Mouse (Mus musculus): Measurements from ENCODE around the gene Rnf135. TPM values are rescaled to one million over a fixed set of nuclear protein-coding genes. Genes with fewer than 3 reads are reported as not detected.

The Rnf135 gene
- polyA plus RNA-seq, 1 experiment from 2014 or later, result 4.3 TPM

DNA sequence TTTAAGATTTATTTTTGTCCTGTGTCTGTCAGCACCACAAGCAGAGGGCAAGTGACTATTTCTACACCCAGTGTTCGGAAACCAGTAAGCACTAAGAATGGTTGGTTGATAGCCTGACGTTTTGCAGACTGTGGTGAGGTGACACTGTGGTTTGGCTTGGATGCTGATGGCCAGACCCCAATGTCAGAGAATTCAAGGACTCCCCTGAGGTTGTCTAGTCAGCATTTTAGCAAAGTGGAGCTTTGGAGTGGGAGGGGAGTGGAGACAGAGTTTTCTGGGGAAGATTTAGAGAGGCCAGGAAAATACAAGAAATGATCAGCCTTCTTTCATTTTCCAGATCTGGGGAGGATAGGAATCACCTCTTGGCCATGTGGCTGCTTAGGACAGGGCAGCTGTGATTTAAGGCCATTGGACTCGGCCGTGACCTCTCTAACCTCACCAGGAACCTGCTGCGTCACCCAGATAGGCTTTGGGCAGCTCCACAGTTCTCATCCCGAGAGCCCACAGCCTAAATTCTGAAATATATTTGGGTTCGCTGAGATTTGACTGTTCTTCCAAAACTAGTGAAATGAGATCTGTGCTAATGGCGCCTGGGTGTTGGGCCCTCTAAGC, 34.1 kb upstream of the Rnf135 start:
- Histone ChIP-seq H3K9ac (no peak overlapping the region), H3K4me1 (replicated peaks) (peaks cover 34% of the 10 kb centered on the region), H3K27me3 (peaks cover 14% of the 10 kb centered on the region), H3K4me3 (replicated peaks) (no peak overlapping the region), H3K27ac (no peak overlapping the region), H3K36me3 (no peaks in the 10 kb centered on the region), H3K9me3 (replicated peaks) (no peaks in the 10 kb centered on the region), H3K4me2 (no peak overlapping the region)
- ATAC-seq (ENCODE audit: low read depth), result no peak
- DNase-seq, result no peak
- 68% methylated on average over 8 of the region's 8 CpGs for WGBS (ENCODE audit: insufficient replicate concordance)

DNA sequence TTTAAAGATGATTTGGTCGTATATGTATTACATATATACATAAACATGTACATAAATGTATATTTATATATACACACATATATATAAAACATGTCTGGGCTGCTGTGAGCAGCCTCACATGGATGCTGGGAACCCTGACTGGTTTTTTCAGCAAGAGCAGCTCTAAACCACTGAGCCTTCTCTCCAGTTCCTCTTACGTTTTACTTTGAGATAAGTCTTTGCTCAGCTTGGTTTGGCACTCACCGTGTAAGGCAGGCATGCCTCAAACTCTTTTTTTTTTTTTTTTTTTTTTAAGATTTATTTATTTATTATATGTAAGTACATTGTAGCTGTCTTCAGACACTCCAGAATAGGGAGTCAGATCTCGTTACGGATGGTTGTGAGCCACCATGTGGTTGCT, 33.1 kb upstream of the Rnf135 start:
- Histone ChIP-seq H3K27ac (no peak overlapping the region), H3K9ac (no peak overlapping the region), H3K4me3 (replicated peaks) (no peak overlapping the region), H3K4me1 (replicated peaks) (peaks cover 30% of the 10 kb centered on the region), H3K27me3 (peaks cover 25% of the 10 kb centered on the region), H3K36me3 (no peaks in the 10 kb centered on the region), H3K4me2 (no peak overlapping the region), H3K9me3 (replicated peaks) (no peaks in the 10 kb centered on the region)
- 32% methylated on average over 5 of the region's 5 CpGs for WGBS (ENCODE audit: insufficient replicate concordance)
- ATAC-seq (ENCODE audit: low read depth) (no peak), DNase-seq (no peak)

DNA sequence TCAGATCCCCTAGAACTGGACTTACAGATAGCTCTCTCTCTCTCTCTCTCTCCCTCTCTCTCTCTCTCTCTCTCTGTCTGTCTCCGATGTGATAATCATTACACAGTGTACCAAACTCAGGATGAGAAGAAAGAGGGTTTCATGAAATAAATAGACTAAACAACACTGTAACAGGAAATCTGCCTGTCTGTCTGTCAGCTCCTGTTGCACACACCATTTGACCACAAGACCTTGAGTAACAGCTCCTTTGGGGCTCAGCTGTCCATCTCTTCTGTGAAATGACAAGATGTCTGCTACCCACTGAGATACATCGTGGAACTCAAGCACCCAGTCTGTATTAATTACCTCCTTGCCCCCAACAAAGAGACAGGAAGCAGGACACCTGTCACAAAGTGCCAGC, 32.1 kb upstream of the Rnf135 start:
- no peaks in the 10 kb centered on the region for H3K9me3 ChIP-seq (replicated peaks)
- ATAC-seq (ENCODE audit: low read depth) (no peak), DNase-seq (no peak)
- no peak overlapping the region for H3K9ac ChIP-seq
- H3K4me2 ChIP-seq, result no peak overlapping the region
- WGBS (ENCODE audit: insufficient replicate concordance), result 24% methylated on average over 2 of the region's 2 CpGs
- H3K4me3 ChIP-seq (replicated peaks), result no peak overlapping the region
- no peaks in the 10 kb centered on the region for H3K36me3 ChIP-seq
- H3K4me1 ChIP-seq (replicated peaks), result peaks cover 22% of the 10 kb centered on the region
- H3K27ac ChIP-seq, result no peak overlapping the region
- peaks cover 34% of the 10 kb centered on the region for H3K27me3 ChIP-seq

DNA sequence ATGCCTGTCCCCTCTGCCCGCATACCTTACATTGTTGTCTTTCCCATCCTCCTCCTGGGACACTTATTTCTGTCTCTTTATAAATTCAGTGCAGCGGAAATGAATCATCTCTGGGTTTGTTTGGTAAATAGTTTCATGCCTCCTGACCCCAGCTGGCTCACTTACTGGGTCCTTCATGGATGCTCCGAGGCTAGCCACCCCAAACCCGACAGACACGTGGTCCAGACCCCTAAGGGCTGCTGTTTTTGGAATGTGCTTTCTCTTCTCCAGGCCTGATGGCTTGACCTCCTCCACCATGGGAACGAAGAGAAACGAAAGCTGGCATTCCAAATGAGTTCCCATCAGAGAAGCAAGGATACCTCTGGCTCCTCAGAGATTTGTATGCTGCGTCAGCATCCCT, 31.3 kb upstream of the Rnf135 start:
- ATAC-seq (ENCODE audit: low read depth) (no peak), DNase-seq (no peak)
- no peak overlapping the region for H3K4me2 ChIP-seq
- H3K4me3 ChIP-seq (replicated peaks), result no peak overlapping the region
- no peak overlapping the region for H3K27ac ChIP-seq
- H3K9me3 ChIP-seq (replicated peaks), result no peaks in the 10 kb centered on the region
- no peaks in the 10 kb centered on the region for H3K36me3 ChIP-seq
- 62% methylated on average over 8 of the region's 8 CpGs for WGBS (ENCODE audit: insufficient replicate concordance)
- H3K4me1 ChIP-seq (replicated peaks), result peaks cover 19% of the 10 kb centered on the region
- no peak overlapping the region for H3K9ac ChIP-seq
- H3K27me3 ChIP-seq, result peaks cover 43% of the 10 kb centered on the region

DNA sequence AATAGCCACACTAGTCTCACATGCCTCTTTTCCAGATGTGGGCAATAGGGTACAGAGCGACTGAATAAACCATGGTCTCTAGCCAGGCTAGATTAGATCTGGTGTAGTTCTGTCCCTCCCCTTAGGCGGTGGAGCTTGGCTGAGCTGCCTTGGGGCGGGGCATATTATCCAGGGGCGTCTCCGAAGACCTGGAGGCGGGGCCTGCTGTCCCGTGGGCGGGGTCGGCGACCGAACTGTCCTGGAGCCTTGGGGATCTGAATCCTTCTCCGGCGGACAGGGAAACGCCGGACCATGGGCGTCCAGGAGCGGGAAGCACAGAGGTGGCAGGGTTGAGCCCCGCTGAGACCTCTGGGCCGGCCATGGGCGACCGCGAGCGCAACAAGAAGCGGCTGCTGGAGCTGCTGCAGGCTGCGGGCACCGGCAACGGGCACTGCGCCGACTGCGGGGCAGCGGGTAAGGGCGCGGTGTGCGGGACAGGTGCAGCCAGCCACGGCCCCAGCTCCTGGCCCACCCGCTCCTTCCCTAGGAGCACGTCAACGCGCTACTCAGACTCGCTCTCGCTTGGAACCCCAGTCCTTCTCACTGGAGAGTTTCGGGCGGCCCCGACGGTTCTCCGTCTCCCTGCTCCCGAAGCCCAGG, 29.7 kb upstream of the Rnf135 start, which contains the start of gene Adap2:
Adap2 (plus strand) TSS at position 249 of the 639 bp plus-strand sequence.
- Histone ChIP-seq H3K4me2 (peak within 1 kb of the TSS; percentile 91), H3K4me3 (replicated peaks) (peak within 1 kb of the TSS; percentile 70), H3K9me3 (replicated peaks) (no peaks in the 10 kb centered on the region), H3K27me3 (peaks cover 43% of the 10 kb centered on the region), H3K9ac (peak within 1 kb of the TSS; percentile 71), H3K27ac (no peak within 1 kb of the TSS), H3K4me1 (replicated peaks) (peaks cover 19% of the 10 kb centered on the region), H3K36me3 (no peaks in the 10 kb centered on the region)
- DNase-seq (peak; percentile 89), ATAC-seq (ENCODE audit: low read depth) (peak; percentile 90)
- 4% methylated on average over 47 of the region's 47 CpGs for WGBS (ENCODE audit: insufficient replicate concordance)

DNA sequence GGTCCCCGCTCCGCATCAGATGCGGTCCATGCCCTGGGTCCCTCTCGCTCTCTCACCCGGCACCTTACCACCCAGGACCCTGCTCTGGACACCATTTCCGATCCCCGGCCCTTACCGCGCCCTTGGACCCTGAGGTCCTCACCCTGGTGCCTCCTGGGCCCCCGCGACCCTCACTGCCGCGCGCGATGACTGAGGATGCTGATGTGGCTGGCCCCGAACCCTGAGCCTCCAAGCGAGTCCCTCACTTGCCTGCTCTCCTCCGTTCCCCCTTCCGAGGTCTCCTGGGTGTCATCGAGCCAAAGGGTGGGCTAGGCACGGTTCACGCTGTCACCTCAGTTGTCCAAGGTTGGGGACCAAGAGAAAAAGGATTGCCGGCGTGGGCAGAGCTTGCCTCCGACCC, 29.1 kb upstream of the Rnf135 start:
- Histone ChIP-seq H3K9me3 (replicated peaks) (no peaks in the 10 kb centered on the region), H3K27me3 (peaks cover 43% of the 10 kb centered on the region), H3K4me1 (replicated peaks) (peaks cover 19% of the 10 kb centered on the region), H3K36me3 (no peaks in the 10 kb centered on the region), H3K4me2 (peak overlapping the region; percentile 91), H3K4me3 (replicated peaks) (peak overlapping the region; percentile 70), H3K27ac (no peak overlapping the region), H3K9ac (peak overlapping the region; percentile 71)
- DNase-seq (no peak), ATAC-seq (ENCODE audit: low read depth) (0 out of 2 replicates have a peak, but pooled peaks have one; percentile 3)
- WGBS (ENCODE audit: insufficient replicate concordance), result 28% methylated on average over 25 of the region's 25 CpGs

DNA sequence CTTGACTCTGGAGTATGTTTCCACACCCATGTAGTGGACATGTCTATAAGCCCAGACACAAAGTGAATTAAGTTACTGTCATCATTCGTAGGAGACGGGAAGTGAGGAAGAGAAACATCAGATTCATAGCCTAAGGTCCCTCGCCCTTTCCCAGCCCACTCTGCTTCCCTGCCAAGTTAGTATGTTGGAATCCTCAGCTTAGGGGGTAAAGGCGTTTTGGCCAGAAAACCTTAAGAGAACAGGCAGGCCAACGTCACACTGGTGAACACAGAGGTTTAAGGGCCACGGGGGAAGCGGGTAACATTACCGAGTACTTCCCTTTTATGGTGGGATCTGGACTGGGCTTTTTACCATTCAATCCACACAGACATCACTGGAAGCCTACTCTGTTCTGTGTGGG, 28.1 kb upstream of the Rnf135 start:
- Histone ChIP-seq H3K4me2 (peak overlapping the region; percentile 91; the same call in 1 of the 2 replicates), H3K27me3 (peaks cover 43% of the 10 kb centered on the region), H3K4me3 (replicated peaks) (no peak overlapping the region), H3K36me3 (no peaks in the 10 kb centered on the region), H3K9ac (no peak overlapping the region), H3K9me3 (replicated peaks) (no peaks in the 10 kb centered on the region), H3K27ac (no peak overlapping the region), H3K4me1 (replicated peaks) (peaks cover 23% of the 10 kb centered on the region)
- DNase-seq, result no peak
- WGBS (ENCODE audit: insufficient replicate concordance), result 56% methylated on average over 8 of the region's 8 CpGs
- ATAC-seq (ENCODE audit: low read depth), result no peak

DNA sequence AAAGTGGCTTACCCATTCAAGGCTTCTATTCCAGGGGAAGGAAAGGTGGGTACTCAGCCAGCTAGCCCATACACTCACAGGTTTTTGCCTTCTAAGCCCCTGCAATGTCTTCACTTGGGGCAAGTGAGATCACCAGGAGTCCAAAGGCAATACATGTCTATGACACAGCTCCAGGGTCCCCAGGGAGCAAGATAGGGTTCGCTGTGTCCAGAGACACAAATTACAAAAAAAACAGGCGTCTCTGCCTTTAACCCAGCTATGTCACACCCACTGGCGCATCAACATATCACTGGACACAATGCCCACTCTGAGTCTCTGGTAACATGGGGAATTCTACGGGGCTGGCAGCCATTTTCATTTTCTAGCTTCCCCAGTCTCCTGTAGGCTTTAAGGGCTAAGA, 27.7 kb upstream of the Rnf135 start:
- H3K27me3 ChIP-seq, result peaks cover 43% of the 10 kb centered on the region
- H3K27ac ChIP-seq, result no peak overlapping the region
- H3K9ac ChIP-seq, result no peak overlapping the region
- 72% methylated on average over 4 of the region's 4 CpGs for WGBS (ENCODE audit: insufficient replicate concordance)
- H3K4me3 ChIP-seq (replicated peaks), result no peak overlapping the region
- DNase-seq (no peak), ATAC-seq (ENCODE audit: low read depth) (no peak)
- no peaks in the 10 kb centered on the region for H3K9me3 ChIP-seq (replicated peaks)
- peaks cover 23% of the 10 kb centered on the region for H3K4me1 ChIP-seq (replicated peaks)
- H3K4me2 ChIP-seq, result 0 out of 2 replicates have a peak overlapping the region, but pooled peaks have one; percentile 91
- no peaks in the 10 kb centered on the region for H3K36me3 ChIP-seq

DNA sequence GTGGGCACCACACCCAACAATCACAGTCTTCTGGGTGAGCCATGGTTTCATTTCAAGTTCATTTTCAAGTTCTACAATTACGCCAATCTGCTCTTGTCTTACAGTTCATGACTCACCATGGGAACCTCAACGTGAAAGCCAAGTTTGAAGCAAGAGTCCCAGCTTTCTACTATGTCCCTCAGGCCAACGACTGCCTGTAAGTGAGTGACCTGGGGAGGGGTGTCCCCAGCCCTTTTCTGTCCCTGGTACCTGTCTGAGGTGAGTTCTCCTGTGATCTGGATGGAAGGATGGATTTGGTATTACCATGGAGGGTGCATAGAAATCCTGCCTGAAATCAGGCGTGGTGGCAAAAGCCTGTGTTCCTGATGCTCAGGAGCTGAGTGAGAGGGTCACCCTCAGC, 26.8 kb upstream of the Rnf135 start:
- ATAC-seq (ENCODE audit: low read depth) (no peak), DNase-seq (no peak)
- H3K27ac ChIP-seq, result no peak overlapping the region
- no peaks in the 10 kb centered on the region for H3K9me3 ChIP-seq (replicated peaks)
- peaks cover 43% of the 10 kb centered on the region for H3K27me3 ChIP-seq
- no peak overlapping the region for H3K9ac ChIP-seq
- H3K4me3 ChIP-seq (replicated peaks), result no peak overlapping the region
- 60% methylated on average over 4 of the region's 4 CpGs for WGBS (ENCODE audit: insufficient replicate concordance)
- H3K4me2 ChIP-seq, result no peak overlapping the region
- no peaks in the 10 kb centered on the region for H3K36me3 ChIP-seq
- peaks cover 23% of the 10 kb centered on the region for H3K4me1 ChIP-seq (replicated peaks)

DNA sequence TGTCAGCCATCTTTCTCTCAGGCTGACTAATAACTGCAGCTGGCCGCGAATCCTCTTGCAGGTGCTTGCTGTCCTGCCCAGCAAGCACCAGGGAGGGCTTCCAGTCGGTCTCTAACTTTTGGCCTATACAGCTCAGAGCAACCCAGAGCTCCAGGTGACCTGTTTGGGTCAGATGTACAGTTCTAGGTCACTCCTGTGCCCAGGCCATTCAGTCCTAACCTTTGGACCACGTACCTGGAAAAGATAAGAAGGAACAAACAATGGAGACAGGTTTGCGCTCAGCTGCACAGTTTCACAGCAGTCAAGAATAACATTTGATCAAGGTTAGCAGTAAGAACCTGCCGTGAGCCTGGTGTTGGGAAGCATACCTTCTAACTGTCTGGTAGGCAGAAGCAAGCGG, 24.6 kb upstream of the Rnf135 start:
- Histone ChIP-seq H3K9ac (no peak overlapping the region), H3K27me3 (peaks cover 34% of the 10 kb centered on the region), H3K4me3 (replicated peaks) (no peak overlapping the region), H3K4me1 (replicated peaks) (peaks cover 14% of the 10 kb centered on the region), H3K9me3 (replicated peaks) (no peaks in the 10 kb centered on the region), H3K27ac (no peak overlapping the region), H3K36me3 (no peaks in the 10 kb centered on the region), H3K4me2 (no peak overlapping the region)
- DNase-seq (no peak), ATAC-seq (ENCODE audit: low read depth) (peak; percentile 61)
- 60% methylated on average over 7 of the region's 7 CpGs for WGBS (ENCODE audit: insufficient replicate concordance)

DNA sequence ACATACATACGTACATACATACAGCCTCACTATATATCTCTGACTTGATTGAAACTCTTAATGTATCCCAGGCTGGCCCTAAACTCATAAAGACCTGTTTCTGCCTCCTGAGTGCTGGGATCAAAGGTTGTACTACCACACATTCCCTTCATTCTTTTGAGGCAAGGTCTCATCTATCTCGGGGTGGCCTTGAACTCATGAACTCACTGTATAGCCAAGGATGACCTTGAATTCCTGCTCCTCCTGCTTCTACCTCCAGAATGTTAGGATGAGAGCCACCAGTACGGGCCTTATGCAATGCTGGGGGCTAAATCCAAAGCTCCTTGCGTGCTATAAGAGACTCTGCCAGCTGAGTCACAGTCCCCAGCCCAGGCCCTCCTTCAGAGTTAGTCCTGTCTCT, 22.6 kb upstream of the Rnf135 start:
- 66% methylated on average over 4 of the region's 4 CpGs for WGBS (ENCODE audit: insufficient replicate concordance)
- H3K27me3 ChIP-seq, result peaks cover 14% of the 10 kb centered on the region
- 0 out of 2 replicates have a peak, but pooled peaks cover 8% of the 10 kb centered on the region for H3K36me3 ChIP-seq
- H3K4me1 ChIP-seq (replicated peaks), result peaks cover 8% of the 10 kb centered on the region; the same call in 1 of the 2 replicates
- no peak for ATAC-seq (ENCODE audit: low read depth)
- H3K9me3 ChIP-seq (replicated peaks), result no peaks in the 10 kb centered on the region
- H3K4me3 ChIP-seq (replicated peaks), result no peak overlapping the region
- no peak overlapping the region for H3K27ac ChIP-seq
- H3K4me2 ChIP-seq, result no peak overlapping the region
- H3K9ac ChIP-seq, result no peak overlapping the region
- DNase-seq, result no peak
